Mouse (Mus musculus): ENCODE measurements around the gene Ascc1.
"Not testable (repeated sequence)": the region's sequence is repeated elsewhere in the genome, so short reads cannot be mapped to it uniquely, and the experiment has no call there.

Gene Ascc1

GRCm38 (mm10) chr10:60110908-60111475, 108.4 kb downstream of the Ascc1 start:
- intact Hi-C loops (cut with DNase I): no loop called here

- intact Hi-C loops (cut with DNase I): no loop called here
These were observed 111.5 kb downstream of the Ascc1 start for GRCm38 (mm10) chr10:60113965-60114690.

- intact Hi-C loops (cut with DNase I): no loop called here
These were observed 113.0 kb downstream of the Ascc1 start for GRCm38 (mm10) chr10:60115345-60116185.

- intact Hi-C loops (cut with DNase I): no loop called here
These were observed 114.4 kb downstream of the Ascc1 start for GRCm38 (mm10) chr10:60116997-60117396.

- intact Hi-C loops (cut with DNase I): no loop called here
These were observed 115.9 kb downstream of the Ascc1 start for GRCm38 (mm10) chr10:60118464-60118863.

GRCm38 (mm10) chr10:60120630-60121029, 118.0 kb downstream of the Ascc1 start:
- intact Hi-C loops (cut with DNase I): no loop called here

- intact Hi-C loops (cut with DNase I): no loop called here
These were observed 121.5 kb downstream of the Ascc1 start for GRCm38 (mm10) chr10:60124078-60124477.

- intact Hi-C loops (cut with DNase I): no loop called here
These were observed 123.1 kb downstream of the Ascc1 start for GRCm38 (mm10) chr10:60125529-60126327.

- intact Hi-C loops (cut with DNase I): no loop called here
These were observed 125.7 kb downstream of the Ascc1 start for GRCm38 (mm10) chr10:60128287-60128686.

GRCm38 (mm10) chr10:60130504-60130903, 127.9 kb downstream of the Ascc1 start:
- intact Hi-C loops (cut with DNase I): no loop called here

GRCm38 (mm10) chr10:60133501-60133900, 130.9 kb downstream of the Ascc1 start:
- intact Hi-C loops (cut with DNase I): no loop called here

GRCm38 (mm10) chr10:60134201-60134600, 131.6 kb downstream of the Ascc1 start:
- intact Hi-C loops (cut with DNase I): no loop called here

- intact Hi-C loops (cut with DNase I): not testable (repeated sequence)
These were observed 133.4 kb downstream of the Ascc1 start for GRCm38 (mm10) chr10:60136010-60136409.

GRCm38 (mm10) chr10:60136935-60137334, 134.3 kb downstream of the Ascc1 start:
- intact Hi-C loops (cut with DNase I): no loop called here

GRCm38 (mm10) chr10:60138680-60139079, 136.1 kb downstream of the Ascc1 start:
- intact Hi-C loops (cut with DNase I): no loop called here

- intact Hi-C loops (cut with DNase I): no loop called here
These were observed 138.1 kb downstream of the Ascc1 start for GRCm38 (mm10) chr10:60140751-60141150.

- intact Hi-C loops (cut with DNase I): no loop called here
These were observed 139.1 kb downstream of the Ascc1 start for GRCm38 (mm10) chr10:60141656-60142160.

GRCm38 (mm10) chr10:60147510-60148047, 145.0 kb downstream of the Ascc1 start:
- intact Hi-C loops (cut with DNase I): loop anchor here (2.0 to 5.0 kb wide), 3 partner anchors 45 to 97 kb away; no protein-coding TSS in a partner anchor

GRCm38 (mm10) chr10:60148087-60148486, 145.5 kb downstream of the Ascc1 start:
- intact Hi-C loops (cut with DNase I): loop anchor here (2.0 to 5.0 kb wide), 3 partner anchors 44 to 97 kb away; no protein-coding TSS in a partner anchor

Measured in adrenal gland (tissue).